Mouse (Mus musculus) cerebellum, postnatal 10 days (tissue): ENCODE measurements around the gene Duxbl2.
"Not testable (repeated sequence)": the region's sequence is repeated elsewhere in the genome, so short reads cannot be mapped to it uniquely, and the experiment has no call there.

Experiments
- DNase-seq, 2 experiments: peaks; one replicate each; pipeline ENCODE4 v3.0.0; 2021; ENCODE audit warnings: mixed read lengths in 2 of 2

Duxbl2 gene

GRCm38 (mm10) chr14:26118150-26118549 lies at the start of gene Duxbl2:
TSS of gene Duxbl2 (plus strand) at chr14:26118349.
- not testable (repeated sequence) for DNase-seq

GRCm38 (mm10) chr14:26076620-26077390 lies 41.3 kb upstream of the Duxbl2 start:
- DNase-seq = not testable (repeated sequence)

GRCm38 (mm10) chr14:26081216-26081615 lies 36.9 kb upstream of the Duxbl2 start, which contains the start of gene Cphx2:
TSS of gene Cphx2 (plus strand) at chr14:26081516.
- not testable (repeated sequence) for DNase-seq

- not testable (repeated sequence) for DNase-seq
Measured at GRCm38 (mm10) chr14:26081997-26082396, 36.2 kb upstream of the Duxbl2 start, which contains the start of gene Cphx3. TSS of gene Cphx3 (plus strand) at chr14:26082297.

GRCm38 (mm10) chr14:26097622-26098021 lies 20.5 kb upstream of the Duxbl2 start:
- not testable (repeated sequence) for DNase-seq

- DNase-seq = not testable (repeated sequence)
Measured at GRCm38 (mm10) chr14:26118550-26119000, 426 bp downstream of the Duxbl2 start.

GRCm38 (mm10) chr14:26119095-26119494 lies 946 bp downstream of the Duxbl2 start:
- DNase-seq = not testable (repeated sequence)

GRCm38 (mm10) chr14:26147095-26147494 lies 28.9 kb downstream of the Duxbl2 start:
- DNase-seq = not testable (repeated sequence)

- not testable (repeated sequence) for DNase-seq
Measured at GRCm38 (mm10) chr14:26156032-26156431, 37.9 kb downstream of the Duxbl2 start.

- not testable (repeated sequence) for DNase-seq
Measured at GRCm38 (mm10) chr14:26161156-26161555, 43.0 kb downstream of the Duxbl2 start.

- DNase-seq = not testable (repeated sequence)
Measured at GRCm38 (mm10) chr14:26162423-26162822, 44.3 kb downstream of the Duxbl2 start.

- DNase-seq = not testable (repeated sequence)
Measured at GRCm38 (mm10) chr14:26165266-26165665, 47.1 kb downstream of the Duxbl2 start.

GRCm38 (mm10) chr14:26173955-26174354 lies 55.8 kb downstream of the Duxbl2 start:
- not testable (repeated sequence) for DNase-seq

- DNase-seq = not testable (repeated sequence)
Measured at GRCm38 (mm10) chr14:26175028-26175427, 56.9 kb downstream of the Duxbl2 start.
